Mouse (Mus musculus): ENCODE measurements at regions not wholly inside any gene's neighbourhood (a gene's known extent, or its start where the extent isn't known, plus 50 kb on each side); places are given as distances from the start of the nearest gene placed in this dataset.
"Not testable (repeated sequence)": the region's sequence is repeated elsewhere in the genome, so short reads cannot be mapped to it uniquely, and the experiment has no call there.

DNA sequence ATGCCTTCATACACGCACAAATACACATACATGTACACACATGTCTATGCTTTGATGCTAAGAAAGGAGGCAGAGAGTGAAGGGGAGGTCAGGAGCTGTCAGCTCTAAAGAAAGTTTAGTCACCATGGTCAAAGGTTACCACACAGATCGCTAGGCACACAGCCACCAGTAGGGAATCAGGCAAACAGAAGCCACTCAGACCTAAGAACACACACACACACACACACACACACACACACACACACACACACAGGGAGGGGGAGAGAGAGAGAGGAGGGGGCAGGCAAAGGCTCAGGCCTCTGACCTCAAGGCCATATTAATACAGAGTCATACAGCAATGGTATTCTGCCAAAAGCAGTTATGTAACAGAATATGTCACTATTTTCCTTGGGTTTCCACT, 67.5 kb upstream of the Atxn1 start:
- DNase-seq (ENCODE audit: low spot score in 2 of 2), result no peak

DNA sequence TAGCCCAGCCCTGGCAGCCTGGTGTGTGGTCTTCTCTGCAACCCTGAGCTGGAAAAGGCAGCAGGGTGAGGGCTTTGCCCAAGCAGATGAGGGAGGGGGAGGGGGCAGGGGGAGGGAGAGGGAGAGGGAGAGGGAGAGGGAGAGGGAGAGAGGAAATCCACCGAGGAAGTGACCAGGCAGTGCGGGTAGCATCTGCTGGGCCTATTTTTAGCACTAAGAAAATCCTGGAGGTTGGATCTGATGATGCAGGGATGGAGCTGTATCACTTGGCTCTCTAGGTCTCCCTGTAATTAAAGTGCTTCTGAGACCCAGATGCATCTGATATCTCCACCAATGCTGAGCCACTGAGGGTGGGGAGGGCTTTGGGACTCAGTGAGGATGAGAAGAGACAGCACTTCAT, 61.2 kb upstream of the Atxn1 start:
- no peak for DNase-seq (ENCODE audit: low spot score in 2 of 2)

DNA sequence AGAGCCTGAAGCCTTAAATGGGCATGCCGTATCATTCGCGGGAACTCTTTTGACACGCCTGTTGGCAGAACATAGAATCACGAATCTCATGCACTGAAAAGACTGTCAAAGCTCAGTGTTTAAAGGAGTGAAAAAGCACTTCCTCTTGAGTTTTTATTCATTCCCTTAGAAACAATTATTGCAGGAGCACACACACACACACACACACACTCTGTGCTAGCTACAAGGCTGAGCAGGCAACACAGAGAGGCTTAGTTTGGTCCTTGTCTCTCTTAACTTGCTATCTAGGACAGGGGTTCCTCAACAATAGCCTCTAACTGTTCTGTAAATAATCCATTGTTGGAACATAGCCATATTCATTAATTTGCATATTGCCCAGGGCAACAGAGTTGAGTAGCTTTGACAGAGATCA, 58.8 kb upstream of the Atxn1 start:
- no peak for DNase-seq (ENCODE audit: low spot score in 2 of 2)

DNA sequence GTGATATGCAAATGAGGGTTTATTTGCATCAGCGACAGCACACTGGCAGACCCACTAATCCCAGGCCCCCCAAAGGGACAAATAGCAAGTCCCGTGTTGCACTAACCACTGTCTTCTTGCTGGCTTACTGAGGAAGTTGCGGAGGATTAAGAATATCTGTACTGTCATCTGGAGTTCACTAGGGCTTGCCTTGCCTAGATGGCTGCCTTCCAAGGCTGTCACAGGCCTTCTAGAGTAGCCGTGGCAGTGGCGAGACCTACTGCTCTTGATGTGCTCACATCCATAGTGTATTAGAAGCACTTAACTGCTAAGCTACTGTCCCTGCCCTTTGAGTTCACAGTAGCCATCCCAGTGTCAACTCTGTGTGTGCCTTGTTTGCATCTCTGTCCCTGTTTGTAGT, 58.4 kb upstream of the Atxn1 start:
- no peak for DNase-seq (ENCODE audit: low spot score in 2 of 2)

DNA sequence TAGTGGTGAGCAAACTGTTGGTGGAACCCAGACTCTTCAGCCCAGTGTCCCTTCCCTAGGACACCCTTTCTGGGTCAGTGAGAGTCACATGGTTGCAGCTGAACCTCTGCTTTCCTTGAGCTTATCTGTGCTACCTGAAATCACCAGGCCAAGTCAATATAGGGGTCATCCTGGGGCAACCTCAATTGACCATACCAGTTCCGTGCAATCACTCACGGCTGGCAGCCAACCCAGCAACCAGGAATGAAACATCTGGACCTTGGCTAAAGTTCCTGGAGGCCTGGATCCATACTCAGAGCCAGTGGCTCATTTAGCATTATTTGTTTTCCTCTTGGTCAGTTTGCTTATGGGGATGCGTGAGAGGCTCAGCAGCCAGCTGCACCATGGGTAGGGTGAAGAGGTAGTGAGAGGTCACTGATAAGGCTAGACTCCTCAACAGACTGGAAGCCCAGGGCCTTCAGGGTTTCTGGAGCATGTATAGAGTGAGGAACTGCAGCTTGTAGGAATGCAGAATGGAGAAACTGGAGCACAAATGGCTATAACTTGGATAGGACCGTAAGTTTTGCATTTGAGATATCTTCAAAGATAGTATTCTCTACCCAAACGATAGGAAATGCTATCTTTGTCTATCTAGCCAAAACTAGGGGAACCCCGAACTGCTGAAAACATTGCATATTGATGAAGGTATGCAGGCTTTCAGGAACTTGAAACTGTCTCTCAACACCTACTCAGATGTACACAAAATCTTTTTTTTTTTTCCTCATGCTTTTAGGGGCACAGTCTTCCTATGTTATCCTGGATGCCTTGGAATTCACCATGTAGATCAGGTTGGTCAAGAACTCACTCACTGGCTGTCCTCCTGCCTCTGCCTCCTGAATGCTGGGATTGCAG, 56.4 kb upstream of the Atxn1 start:
- DNase-seq (ENCODE audit: low spot score in 2 of 2), result no peak

DNA sequence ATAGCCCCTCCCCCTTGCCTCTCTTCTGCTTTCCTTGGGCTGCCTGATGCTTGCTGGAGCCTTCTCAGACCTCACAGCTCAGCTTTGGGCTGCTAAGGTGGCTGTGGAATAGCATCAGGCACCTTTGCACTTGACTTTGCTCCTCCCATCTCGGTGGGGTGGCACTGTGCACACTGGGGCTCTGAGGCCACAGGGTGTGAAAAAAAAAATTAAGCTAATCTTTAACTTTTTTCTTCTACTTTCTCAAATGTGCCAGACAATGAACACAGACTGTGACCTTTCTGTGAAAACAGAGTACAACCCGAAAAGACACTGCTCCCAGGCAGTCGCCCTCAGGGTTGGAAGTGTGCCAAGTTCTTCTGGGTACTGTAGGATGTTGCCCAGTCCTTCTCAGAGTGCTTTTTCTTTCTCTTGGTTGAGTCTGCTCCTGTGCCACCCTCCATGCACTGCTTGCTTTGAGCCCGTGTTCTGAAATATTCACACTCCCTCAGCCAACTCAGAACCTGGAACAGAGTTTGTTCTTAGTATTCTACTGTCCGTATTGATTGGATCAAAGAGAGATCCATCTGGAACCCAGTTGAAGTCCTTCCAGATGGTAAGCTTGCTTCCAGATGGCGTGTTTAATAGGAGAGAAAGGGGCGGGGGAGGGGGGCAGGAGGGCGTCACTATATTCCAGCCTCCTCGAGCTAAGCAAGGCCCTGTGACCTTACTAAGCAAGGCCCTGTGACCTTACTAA, 54.8 kb upstream of the Atxn1 start:
- no peak for DNase-seq (ENCODE audit: low spot score in 2 of 2)

DNA sequence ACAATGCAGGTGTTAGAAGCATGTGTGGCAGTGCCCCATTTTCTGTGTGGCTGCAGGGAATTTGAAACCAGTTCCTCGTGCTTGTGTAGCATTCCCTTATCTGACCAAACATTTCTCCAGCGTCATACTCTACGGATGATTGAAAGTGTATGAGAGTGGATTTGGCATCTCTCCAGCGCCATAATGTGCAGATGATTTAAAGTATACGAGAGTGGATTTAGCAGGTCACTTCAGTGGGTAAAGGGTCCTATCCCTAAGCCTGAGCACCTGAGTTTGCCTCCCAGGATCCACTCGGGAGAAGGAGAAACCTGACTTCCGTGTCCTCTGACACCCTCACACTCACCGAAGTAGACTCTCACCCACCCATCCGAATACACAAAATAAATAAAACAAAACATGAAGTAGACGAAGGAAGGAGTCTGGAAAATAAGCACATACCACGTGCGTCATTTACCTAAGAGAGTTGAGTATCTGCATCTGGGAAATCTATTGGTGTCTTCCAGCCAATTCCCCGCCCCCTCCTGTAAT, 54.2 kb upstream of the Atxn1 start:
- no peak for DNase-seq (ENCODE audit: low spot score in 2 of 2)

DNA sequence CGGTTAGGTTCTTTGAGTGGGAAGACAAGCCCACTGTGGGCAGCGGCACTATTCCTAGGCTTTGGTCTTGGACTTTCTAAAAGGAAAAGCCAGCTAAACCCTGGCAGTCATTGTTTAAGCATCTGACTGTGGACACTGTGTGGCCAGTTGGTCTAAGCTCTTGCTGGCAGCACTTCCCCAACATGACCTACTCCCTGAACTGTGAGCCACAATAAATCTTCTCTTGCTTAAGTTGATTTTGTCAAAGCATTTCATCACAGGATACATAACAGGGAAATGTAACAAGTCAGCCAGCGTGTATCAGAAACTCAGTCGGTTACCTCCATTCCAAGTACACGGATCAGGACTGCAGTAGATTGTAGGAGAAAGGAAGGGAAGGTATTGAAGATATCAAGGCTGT, 52.9 kb upstream of the Atxn1 start:
- no peak for DNase-seq (ENCODE audit: low spot score in 2 of 2)

DNA sequence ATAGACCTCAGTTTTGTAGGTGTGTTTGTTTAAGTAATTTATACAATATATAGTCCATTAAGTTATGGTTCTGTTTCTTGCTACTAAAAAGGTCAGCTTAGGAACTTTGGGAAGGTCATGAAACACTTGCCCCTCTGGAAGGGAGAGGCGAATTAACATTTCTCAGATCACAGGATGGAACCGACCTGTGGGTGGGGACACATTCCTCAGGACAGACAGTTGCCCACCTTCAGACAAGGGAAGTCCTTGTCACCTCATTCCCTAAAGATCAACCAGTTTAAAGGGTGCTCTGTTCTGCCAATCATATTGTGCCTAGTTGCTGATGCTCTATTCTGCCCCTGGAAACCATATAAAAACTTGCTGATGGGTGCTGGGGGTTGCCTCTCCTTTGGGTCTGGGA, 52.2 kb upstream of the Atxn1 start:
- not testable (repeated sequence) for DNase-seq (ENCODE audit: low spot score in 2 of 2)

DNA sequence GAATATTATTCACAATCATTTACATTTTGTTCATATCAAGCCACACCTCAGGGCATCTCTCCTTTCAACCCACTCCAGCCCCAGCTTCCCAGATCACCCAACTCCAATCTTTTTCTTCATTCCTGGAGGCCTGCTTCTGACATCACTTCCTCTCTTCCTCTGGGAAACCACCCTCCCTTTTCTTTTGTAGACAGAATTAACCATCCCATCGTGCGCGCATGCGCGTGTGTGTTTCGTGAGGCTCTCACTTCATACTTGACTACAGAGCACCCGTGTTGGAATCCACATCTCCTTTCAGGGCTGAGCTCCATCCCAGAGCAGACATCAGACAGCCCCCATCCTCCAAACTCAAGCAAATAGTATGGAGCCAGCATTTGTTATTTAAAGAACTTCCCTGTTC, 50.4 kb upstream of the Atxn1 start:
- no peak for DNase-seq (ENCODE audit: low spot score in 2 of 2)

DNA sequence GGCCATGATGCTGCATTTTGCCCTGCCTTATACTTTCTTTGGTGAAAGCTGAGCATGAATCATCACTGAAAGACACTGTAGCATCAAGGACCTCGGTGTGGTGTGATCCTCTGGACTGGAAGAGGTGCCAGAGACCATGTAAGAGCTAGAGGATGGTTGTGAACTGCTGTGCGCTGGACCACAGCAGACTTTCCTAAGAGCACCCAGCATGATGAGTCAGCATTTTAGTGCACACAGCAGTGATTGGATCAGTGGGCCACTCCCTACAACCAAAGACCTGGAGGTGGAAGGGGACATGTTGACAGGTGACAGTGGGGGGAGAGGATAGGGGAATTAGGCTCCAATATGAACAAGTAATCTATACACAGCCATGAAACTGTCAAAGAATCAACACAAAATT, 49.8 kb upstream of the Atxn1 start:
- no peak for DNase-seq (ENCODE audit: low spot score in 2 of 2)
